Comparison of ENCODE assay signal across 8 mouse cellular contexts in the genomic region with DNA sequence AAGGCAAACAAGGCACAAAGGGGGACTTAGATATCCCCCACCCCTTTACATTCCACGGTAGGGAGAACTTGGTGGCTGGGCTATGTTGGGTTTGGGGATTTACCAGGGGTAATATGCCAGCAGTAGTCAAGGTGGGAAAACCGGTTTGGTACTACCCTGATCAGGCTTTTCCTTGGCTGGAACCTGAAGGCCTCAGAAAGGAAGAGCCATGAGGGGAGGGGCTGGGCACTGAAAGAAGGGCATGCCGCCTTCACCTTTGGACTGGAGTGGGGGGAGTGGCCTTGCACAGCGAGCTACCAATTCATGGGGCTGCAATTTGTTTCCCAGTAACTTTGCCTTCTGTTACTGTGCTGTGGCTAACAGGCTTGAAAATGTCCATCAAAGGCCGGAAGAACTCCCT. TPM values are rescaled to one million over a fixed set of nuclear protein-coding genes. Genes with fewer than 3 reads are reported as not detected.
DNase-seq lines count a peak whose midpoint lies in the region; ATAC-seq lines count a peak whose summit lies in the region.

No protein-coding gene starts in this region.

- no peak overlapping the region; the same call in 1 of the 2 replicates for H3K4me2 ChIP-seq in kidney, embryonic 14.5 days (replicated peaks; ENCODE audit: low read depth, low read length)
- peak overlapping the region; percentile 99; the same call in 1 of the 2 replicates for H3K4me2 ChIP-seq in forebrain, embryonic 12.5 days
- H3K4me2 ChIP-seq in neural tube, embryonic 14.5 days (ENCODE audit: low read depth, low read length) = peak overlapping the region; percentile 98; the same call in 1 of the 2 replicates

- WGBS in kidney, embryonic 14.5 days = 56% methylated on average over 5 of the region's 5 CpGs
- 70% methylated on average over 5 of the region's 5 CpGs for WGBS in forebrain, embryonic 12.5 days
- WGBS in neural tube, embryonic 14.5 days = 54% methylated on average over 5 of the region's 5 CpGs

- H3K27me3 ChIP-seq in kidney, embryonic 14.5 days (ENCODE audit: control insufficient read depth, insufficient read depth, low read length) = peaks cover 25% of the 10 kb centered on the region
- H3K27me3 ChIP-seq in forebrain, embryonic 12.5 days = peaks cover 25% of the 10 kb centered on the region
- peaks cover 9% of the 10 kb centered on the region for H3K27me3 ChIP-seq in neural tube, embryonic 14.5 days (ENCODE audit: control insufficient read depth, insufficient read depth, low read length)

- no peaks in the 10 kb centered on the region for H3K9me3 ChIP-seq in kidney, embryonic 14.5 days (ENCODE audit: control insufficient read depth, low read length)
- H3K9me3 ChIP-seq in forebrain, embryonic 12.5 days = 0 out of 2 replicates have a peak, but pooled peaks cover 2% of the 10 kb centered on the region
- H3K9me3 ChIP-seq in neural tube, embryonic 14.5 days (ENCODE audit: control insufficient read depth, low read length) = no peaks in the 10 kb centered on the region

- no peak overlapping the region for H3K4me3 ChIP-seq in kidney, embryonic 14.5 days (ENCODE audit: low read length)
- H3K4me3 ChIP-seq in forebrain, embryonic 12.5 days (replicated peaks) = no peak overlapping the region
- H3K4me3 ChIP-seq in neural tube, embryonic 14.5 days (ENCODE audit: low read depth, low read length) = no peak overlapping the region

- DNase-seq in kidney, adult 11 months = peak; percentile 89
- DNase-seq in kidney, postnatal 4 days = peak; percentile 54 to 74
- DNase-seq in gastrocnemius, adult 18-20 months (ENCODE audit: low spot score) = no peak
- DNase-seq in thymus, postnatal 4 days = no peak
- no peak for DNase-seq in layer of hippocampus, postnatal 10 days (ENCODE audit: low spot score in 2 of 2)

- H3K27ac ChIP-seq in kidney, embryonic 14.5 days (ENCODE audit: low read depth, low read length) = no peak overlapping the region; the same call in 1 of the 2 replicates
- no peak overlapping the region for H3K27ac ChIP-seq in forebrain, embryonic 12.5 days
- no peak overlapping the region for H3K27ac ChIP-seq in neural tube, embryonic 14.5 days (ENCODE audit: low read depth, low read length)

- no peak for ATAC-seq in kidney, embryonic 14.5 days (ENCODE audit: low FRiP score, low TSS enrichment)
- ATAC-seq in forebrain, embryonic 12.5 days (ENCODE audit: low FRiP score) = no peak
- no peak for ATAC-seq in neural tube, embryonic 14.5 days (ENCODE audit: low read depth)

- H3K36me3 ChIP-seq in kidney, embryonic 14.5 days (ENCODE audit: control insufficient read depth, insufficient read depth, low read length) = peaks cover 12% of the 10 kb centered on the region; the same call in 1 of the 2 replicates
- H3K36me3 ChIP-seq in forebrain, embryonic 12.5 days (replicated peaks) = peaks cover 25% of the 10 kb centered on the region
- H3K36me3 ChIP-seq in neural tube, embryonic 14.5 days (ENCODE audit: control insufficient read depth, insufficient read depth, low read length) = no peaks in the 10 kb centered on the region

- H3K9ac ChIP-seq in kidney, embryonic 14.5 days (ENCODE audit: low read depth, low read length) = no peak overlapping the region
- 0 out of 2 replicates have a peak overlapping the region, but pooled peaks have one; percentile 97 for H3K9ac ChIP-seq in forebrain, embryonic 12.5 days
- no peak overlapping the region for H3K9ac ChIP-seq in neural tube, embryonic 14.5 days (replicated peaks; ENCODE audit: low read depth, low read length)

- peaks cover 43% of the 10 kb centered on the region for H3K4me1 ChIP-seq in kidney, embryonic 14.5 days (ENCODE audit: control insufficient read depth, insufficient read depth, low read length)
- peaks cover 56% of the 10 kb centered on the region for H3K4me1 ChIP-seq in forebrain, embryonic 12.5 days
- peaks cover 36% of the 10 kb centered on the region for H3K4me1 ChIP-seq in neural tube, embryonic 14.5 days (ENCODE audit: control insufficient read depth, insufficient read depth, low read length)

RNA-seq across cellular contexts. Expression of a gene that starts 3.4 kb away (rescaled TPM):
- polyA plus RNA-seq in kidney, embryonic 14.5 days (2014; fragmentation: Nextera tagmentation; extraction: Ambion mirVana) = 6.9 and 8.0 TPM in 2 replicates
- polyA plus RNA-seq in forebrain, embryonic 12.5 days (2016; fragmentation: Nextera tagmentation; extraction: Ambion mirVana) = 15.3 and 16.2 TPM in 2 replicates
- 7.0 and 10.5 TPM in 2 replicates for polyA plus RNA-seq in neural tube, embryonic 14.5 days (2014; fragmentation: Nextera tagmentation; extraction: Ambion mirVana)
- total RNA-seq in gastrocnemius, adult 18-20 months (2021) = 10 to 100 TPM; 67.4 to 72.2 TPM
- 100 to 1,000 TPM; 106 to 108 TPM for total RNA-seq in layer of hippocampus, postnatal 10 days (2021)

RNA-seq across cellular contexts. Expression of a gene that starts 10.3 kb away (rescaled TPM):
- polyA plus RNA-seq in kidney, embryonic 14.5 days (2014; fragmentation: Nextera tagmentation; extraction: Ambion mirVana) = 41.5 and 55.7 TPM in 2 replicates
- 73.1 and 81.9 TPM in 2 replicates for polyA plus RNA-seq in forebrain, embryonic 12.5 days (2016; fragmentation: Nextera tagmentation; extraction: Ambion mirVana)
- 21.9 and 24.7 TPM in 2 replicates for polyA plus RNA-seq in neural tube, embryonic 14.5 days (2014; fragmentation: Nextera tagmentation; extraction: Ambion mirVana)
- under 1 TPM; 0.78 to 0.95 TPM for total RNA-seq in gastrocnemius, adult 18-20 months (2021)
- 10 to 100 TPM; 19.7 to 27.0 TPM for total RNA-seq in layer of hippocampus, postnatal 10 days (2021)

RNA-seq across cellular contexts. Expression of a gene that starts 10.6 kb away (rescaled TPM):
- polyA plus RNA-seq in kidney, embryonic 14.5 days (2014; fragmentation: Nextera tagmentation; extraction: Ambion mirVana) = 3.4 and 5.1 TPM in 2 replicates
- 10.2 and 12.1 TPM in 2 replicates for polyA plus RNA-seq in forebrain, embryonic 12.5 days (2016; fragmentation: Nextera tagmentation; extraction: Ambion mirVana)
- 9.2 and 9.4 TPM in 2 replicates for polyA plus RNA-seq in neural tube, embryonic 14.5 days (2014; fragmentation: Nextera tagmentation; extraction: Ambion mirVana)
- total RNA-seq in gastrocnemius, adult 18-20 months (2021) = 1 to 10 TPM in 1 of 2 experiments, under 1 TPM in 1; 0.84 to 1.4 TPM
- total RNA-seq in layer of hippocampus, postnatal 10 days (2021) = 10 to 100 TPM; 21.9 to 22.7 TPM

RNA-seq across cellular contexts. Expression of a gene that starts 16.6 kb away (rescaled TPM):
- polyA plus RNA-seq in kidney, embryonic 14.5 days (2014; fragmentation: Nextera tagmentation; extraction: Ambion mirVana) = 99.3 and 101 TPM in 2 replicates
- polyA plus RNA-seq in forebrain, embryonic 12.5 days (2016; fragmentation: Nextera tagmentation; extraction: Ambion mirVana) = 104 TPM in 2 replicates
- 86.9 and 90.0 TPM in 2 replicates for polyA plus RNA-seq in neural tube, embryonic 14.5 days (2014; fragmentation: Nextera tagmentation; extraction: Ambion mirVana)
- total RNA-seq in gastrocnemius, adult 18-20 months (2021) = 1 to 10 TPM; 4.2 to 4.3 TPM
- total RNA-seq in layer of hippocampus, postnatal 10 days (2021) = 10 to 100 TPM; 64.4 to 70.0 TPM

RNA-seq across cellular contexts. Expression of a gene that starts 30.4 kb away (rescaled TPM):
- polyA plus RNA-seq in kidney, embryonic 14.5 days (2014; fragmentation: Nextera tagmentation; extraction: Ambion mirVana) = 22.2 and 23.7 TPM in 2 replicates
- polyA plus RNA-seq in forebrain, embryonic 12.5 days (2016; fragmentation: Nextera tagmentation; extraction: Ambion mirVana) = 29.1 and 30.0 TPM in 2 replicates
- 39.4 and 39.5 TPM in 2 replicates for polyA plus RNA-seq in neural tube, embryonic 14.5 days (2014; fragmentation: Nextera tagmentation; extraction: Ambion mirVana)
- total RNA-seq in gastrocnemius, adult 18-20 months (2021) = 10 to 100 TPM; 15.8 to 20.2 TPM
- total RNA-seq in layer of hippocampus, postnatal 10 days (2021) = 10 to 100 TPM; 21.0 to 22.4 TPM

Comparison
In these comparisons a context has a peak if more than half of its experiments do, and no peak if none do; other contexts are left out.
1. DNase-seq: peak in kidney, adult 11 months (single experiment) and kidney, postnatal 4 days (2 of 2); none in gastrocnemius, adult 18-20 months (single experiment), thymus, postnatal 4 days (single experiment) and layer of hippocampus, postnatal 10 days (0 of 2).